Mouse (Mus musculus): ENCODE measurements around the gene Rhof.

Gene Rhof

GRCm38 (mm10) chr5:123135471-123136360 lies 3.2 kb upstream of the Rhof start:
- peak; percentile 75 to 87 for DNase-seq (ENCODE audit: low spot score in 2 of 2)

GRCm38 (mm10) chr5:123134875-123135382 lies 2.4 kb upstream of the Rhof start:
- no peak for DNase-seq (ENCODE audit: low spot score in 2 of 2)

GRCm38 (mm10) chr5:123134186-123134874 lies 1.8 kb upstream of the Rhof start:
- peak; percentile 73 to 74 for DNase-seq (ENCODE audit: low spot score in 2 of 2)

GRCm38 (mm10) chr5:123133784-123134143 lies 1.3 kb upstream of the Rhof start:
- peak in 1 of 2 experiments; percentile 75 for DNase-seq (ENCODE audit: low spot score in 2 of 2)

- DNase-seq (ENCODE audit: low spot score in 2 of 2): peak; percentile 90 to 93
Observed at GRCm38 (mm10) chr5:123133083-123133783, 741 bp upstream of the Rhof start.

GRCm38 (mm10) chr5:123130814-123131148 lies 1.7 kb downstream of the Rhof start:
- no peak for DNase-seq (ENCODE audit: low spot score in 2 of 2)

GRCm38 (mm10) chr5:123130030-123130813 lies 2.3 kb downstream of the Rhof start:
- no peak for DNase-seq (ENCODE audit: low spot score in 2 of 2)

- DNase-seq (ENCODE audit: low spot score in 2 of 2): no peak
Observed at GRCm38 (mm10) chr5:123129170-123129757, 3.2 kb downstream of the Rhof start.

GRCm38 (mm10) chr5:123128426-123129169 lies 3.9 kb downstream of the Rhof start:
- no peak for DNase-seq (ENCODE audit: low spot score in 2 of 2)

GRCm38 (mm10) chr5:123127031-123127430 lies 5.5 kb downstream of the Rhof start:
- DNase-seq (ENCODE audit: low spot score in 2 of 2): peak in 1 of 2 experiments; percentile 17

GRCm38 (mm10) chr5:123125638-123126406 lies 6.7 kb downstream of the Rhof start:
- DNase-seq (ENCODE audit: low spot score in 2 of 2): no peak

- DNase-seq (ENCODE audit: low spot score in 2 of 2): no peak
Observed at GRCm38 (mm10) chr5:123125105-123125504, 7.4 kb downstream of the Rhof start.

- DNase-seq (ENCODE audit: low spot score in 2 of 2): peak in 1 of 2 experiments; percentile 41
Observed at GRCm38 (mm10) chr5:123122181-123122580, 10.3 kb downstream of the Rhof start.

- DNase-seq (ENCODE audit: low spot score in 2 of 2): peak in 1 of 2 experiments; percentile 22
Observed at GRCm38 (mm10) chr5:123120624-123121215, 11.8 kb downstream of the Rhof start.

- peak in 1 of 2 experiments; percentile 28 for DNase-seq (ENCODE audit: low spot score in 2 of 2)
Observed at GRCm38 (mm10) chr5:123118826-123119225, 13.7 kb downstream of the Rhof start.

- peak in 1 of 2 experiments; percentile 32 for DNase-seq (ENCODE audit: low spot score in 2 of 2)
Observed at GRCm38 (mm10) chr5:123117773-123118172, 14.7 kb downstream of the Rhof start.

GRCm38 (mm10) chr5:123117257-123117656 lies 15.2 kb downstream of the Rhof start:
- peak; percentile 65 to 80 for DNase-seq (ENCODE audit: low spot score in 2 of 2)

- DNase-seq (ENCODE audit: low spot score in 2 of 2): peak in 1 of 2 experiments; percentile 22
Observed at GRCm38 (mm10) chr5:123116080-123116479, 16.4 kb downstream of the Rhof start.

GRCm38 (mm10) chr5:123114924-123115323 lies 17.6 kb downstream of the Rhof start:
- DNase-seq (ENCODE audit: low spot score in 2 of 2): peak in 1 of 2 experiments; percentile 68

Data from right cerebral cortex, postnatal 10 days (tissue).